Mouse (Mus musculus) testis, postnatal 14 days (tissue): ENCODE data around the gene Polr1c.

Source experiments
- DNase-seq: peaks from one replicate; pipeline ENCODE4 v3.0.0; 2021; ENCODE audit warnings: low spot score

The Polr1c gene

DNA sequence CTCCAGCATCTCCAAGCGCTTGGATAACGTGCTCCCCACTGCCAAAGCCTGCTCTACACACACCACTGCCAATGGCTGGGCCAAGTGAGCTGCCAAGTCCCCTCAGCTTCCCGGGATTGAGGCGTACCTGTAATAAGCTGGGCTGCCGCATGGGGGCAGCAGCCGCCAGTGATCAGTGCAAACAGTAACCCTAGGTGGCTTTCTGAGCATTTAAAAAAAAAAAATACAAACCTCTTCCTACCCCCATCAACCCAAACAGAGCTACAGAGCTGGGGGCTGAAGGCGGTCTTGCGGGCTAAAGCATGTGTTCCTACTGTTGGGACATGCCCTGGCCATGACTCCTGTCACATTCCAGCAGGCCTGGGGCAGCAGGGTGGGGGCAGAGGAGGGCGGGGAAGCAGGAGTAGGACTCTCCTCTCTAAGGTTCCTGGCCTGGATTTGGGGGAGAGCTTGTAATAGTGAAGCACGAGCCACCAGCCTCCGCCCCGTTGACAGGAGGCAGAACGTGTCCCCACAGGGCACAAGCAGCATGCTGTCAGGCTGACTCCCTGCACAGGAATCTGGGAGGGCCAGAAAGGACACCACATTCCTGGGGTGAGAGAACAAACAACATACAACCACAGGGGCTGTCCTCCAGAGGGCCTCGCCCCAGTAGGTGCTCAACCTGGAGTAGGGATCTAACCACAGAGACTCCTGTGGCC lies 18.2 kb upstream of the Polr1c start:
- no peak for DNase-seq

GRCm38 (mm10) chr17:46265502-46265901 lies 17.6 kb upstream of the Polr1c start:
- no peak for DNase-seq

GRCm38 (mm10) chr17:46262201-46262694 lies 14.4 kb upstream of the Polr1c start:
- no peak for DNase-seq

GRCm38 (mm10) chr17:46259675-46260074 lies 11.8 kb upstream of the Polr1c start:
- DNase-seq = no peak

DNA sequence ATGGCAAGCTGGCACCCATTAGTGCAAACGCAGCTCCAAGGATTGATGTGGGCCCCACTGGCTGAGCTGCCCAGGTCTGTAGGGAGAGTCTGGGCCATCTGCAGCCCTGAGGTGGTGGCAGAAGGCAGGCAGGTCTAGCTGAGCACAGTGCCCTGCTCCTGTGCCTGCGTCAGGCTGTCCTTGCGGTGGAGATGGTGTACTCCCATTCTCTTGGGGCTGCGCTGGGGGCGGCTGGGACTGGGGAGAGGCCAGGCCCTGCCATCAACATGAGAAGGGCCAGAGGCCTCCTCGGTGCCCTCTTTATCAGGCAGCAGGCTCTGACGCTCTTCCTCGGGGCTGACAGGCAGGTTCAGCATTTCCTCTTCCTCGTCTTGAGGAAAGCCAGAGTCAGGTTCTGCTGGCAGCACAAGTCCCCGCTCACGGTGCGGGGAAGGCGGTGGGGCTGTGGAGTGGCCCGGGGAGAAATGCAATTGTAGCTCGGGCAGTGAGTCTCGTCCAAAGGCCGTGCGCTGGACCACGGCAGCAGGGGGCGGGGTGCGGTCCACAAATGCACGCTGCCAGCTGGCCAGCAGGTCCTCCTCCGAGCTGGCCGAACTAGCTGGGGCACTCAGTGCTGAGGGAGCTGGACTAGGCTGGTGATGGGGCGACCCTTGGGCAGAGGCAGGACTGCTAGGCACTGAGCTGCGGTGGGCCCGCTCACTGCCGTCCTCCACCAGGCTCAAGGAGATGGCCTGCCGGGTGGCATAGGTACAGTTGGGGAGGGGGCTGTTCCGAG lies 10.6 kb upstream of the Polr1c start:
- no peak for DNase-seq

- no peak for DNase-seq
Observed at GRCm38 (mm10) chr17:46255147-46255546, 7.3 kb upstream of the Polr1c start.

- peak; percentile 43 for DNase-seq
Observed at GRCm38 (mm10) chr17:46254106-46254505, 6.3 kb upstream of the Polr1c start.

- DNase-seq = peak; percentile 88
Observed at GRCm38 (mm10) chr17:46253452-46254084, 5.7 kb upstream of the Polr1c start, which contains the start of gene Lrrc73. TSS of gene Lrrc73 (plus strand) at chr17:46253531.

GRCm38 (mm10) chr17:46252571-46253451 lies 5.0 kb upstream of the Polr1c start:
- DNase-seq = no peak

DNA sequence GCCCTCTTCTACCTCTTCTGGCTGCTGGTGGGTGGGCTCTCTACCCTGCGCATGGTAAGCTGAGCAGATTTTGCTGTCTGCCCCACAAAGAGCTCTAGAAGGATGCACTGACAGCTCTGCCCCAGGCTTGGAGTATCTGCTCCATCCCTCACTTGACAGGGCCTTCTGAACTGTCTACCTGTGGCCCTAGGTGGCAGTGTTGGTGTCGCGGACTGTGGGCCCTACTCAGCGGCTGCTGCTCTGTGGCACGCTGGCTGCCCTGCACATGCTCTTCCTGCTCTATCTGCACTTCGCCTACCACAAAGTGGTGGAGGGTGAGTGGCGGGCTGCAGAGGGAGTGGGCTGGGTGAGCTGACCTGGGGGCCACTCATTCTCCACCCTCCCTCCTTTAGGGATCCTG lies 3.3 kb upstream of the Polr1c start:
- no peak for DNase-seq

- DNase-seq = no peak
Observed at GRCm38 (mm10) chr17:46248189-46248522, 302 bp upstream of the Polr1c start.

DNA sequence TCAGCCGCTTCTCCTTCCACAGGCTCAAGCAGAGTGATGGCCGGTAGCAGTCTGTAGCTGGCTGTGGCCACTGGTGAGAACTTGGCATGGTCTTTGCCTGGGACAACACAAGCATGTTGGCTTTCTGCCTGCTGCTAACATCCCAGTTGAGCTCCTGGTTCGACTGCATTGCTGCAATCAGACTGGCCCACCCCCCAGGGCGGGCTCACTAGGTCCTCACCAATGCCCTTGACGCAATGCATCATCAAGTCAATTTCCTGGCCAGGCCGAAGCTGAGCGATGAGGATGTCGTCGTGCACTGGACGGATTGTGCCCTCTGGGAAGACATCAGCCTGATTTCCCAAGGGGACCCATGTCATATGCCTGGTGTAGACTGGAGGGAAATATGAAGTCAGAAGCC lies 3.3 kb downstream of the Polr1c start:
- DNase-seq = no peak

DNA sequence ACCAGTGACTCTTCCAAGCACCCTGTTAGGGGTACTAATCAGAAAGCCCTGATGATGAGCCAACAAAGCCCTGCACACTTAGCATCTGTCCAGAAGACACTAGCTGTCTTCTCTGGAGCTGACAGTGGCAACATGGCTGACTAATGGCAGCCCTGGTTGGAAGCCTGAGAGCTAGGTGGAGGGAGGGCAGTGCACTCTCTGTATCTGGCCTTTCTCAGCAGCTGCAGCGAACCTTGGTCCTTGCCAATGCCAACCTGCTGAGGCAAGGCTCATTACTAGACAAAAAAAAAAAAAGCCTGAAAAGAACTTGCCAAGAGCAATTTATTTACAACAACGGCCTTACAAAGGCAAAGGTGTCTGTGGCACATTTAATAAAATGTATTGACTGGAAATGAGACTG lies 4.2 kb downstream of the Polr1c start:
- no peak for DNase-seq

GRCm38 (mm10) chr17:46242993-46243392 lies 4.9 kb downstream of the Polr1c start:
- DNase-seq = no peak

DNA sequence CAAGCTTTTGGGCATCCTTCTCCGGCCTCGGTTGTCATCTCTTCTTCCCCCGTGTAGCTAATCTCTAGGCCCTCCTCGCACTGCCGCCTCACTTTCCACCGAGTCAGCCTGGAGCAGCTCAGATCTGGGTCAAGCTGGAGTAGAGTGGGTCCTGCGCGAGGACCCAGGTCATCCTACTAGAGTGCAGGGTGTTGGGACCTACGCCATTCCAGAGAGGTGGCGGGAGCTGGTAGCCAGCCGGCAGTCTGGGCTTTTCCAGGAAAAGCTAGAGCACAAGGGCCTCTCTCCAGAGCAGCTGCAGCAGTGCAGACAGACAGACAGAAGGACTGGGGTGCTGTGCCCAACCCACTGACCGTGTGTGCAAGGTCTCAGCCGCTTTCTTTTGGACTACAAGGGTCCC lies 5.6 kb downstream of the Polr1c start:
- DNase-seq = no peak

DNA sequence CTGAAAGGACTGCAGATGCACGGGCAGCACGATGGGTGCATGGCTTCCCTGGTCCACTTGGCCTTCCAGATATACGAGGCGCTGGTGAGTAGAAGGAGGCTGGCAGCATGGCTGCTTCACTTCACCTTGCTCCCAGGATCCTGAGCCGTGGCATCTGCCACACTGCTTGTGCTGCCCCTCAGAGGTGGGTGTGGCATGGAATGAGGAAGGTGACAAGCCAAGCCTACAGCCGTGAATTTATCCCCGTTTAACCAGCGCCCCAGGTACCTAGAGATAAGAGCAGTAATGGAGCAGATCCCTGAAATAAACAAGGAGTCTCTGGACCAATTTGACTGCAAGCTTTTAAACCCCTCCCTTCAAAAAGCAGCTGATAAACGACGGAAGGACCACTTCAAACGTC lies 6.4 kb downstream of the Polr1c start:
- no peak for DNase-seq

GRCm38 (mm10) chr17:46239516-46240114 lies 8.2 kb downstream of the Polr1c start:
- DNase-seq = no peak

DNA sequence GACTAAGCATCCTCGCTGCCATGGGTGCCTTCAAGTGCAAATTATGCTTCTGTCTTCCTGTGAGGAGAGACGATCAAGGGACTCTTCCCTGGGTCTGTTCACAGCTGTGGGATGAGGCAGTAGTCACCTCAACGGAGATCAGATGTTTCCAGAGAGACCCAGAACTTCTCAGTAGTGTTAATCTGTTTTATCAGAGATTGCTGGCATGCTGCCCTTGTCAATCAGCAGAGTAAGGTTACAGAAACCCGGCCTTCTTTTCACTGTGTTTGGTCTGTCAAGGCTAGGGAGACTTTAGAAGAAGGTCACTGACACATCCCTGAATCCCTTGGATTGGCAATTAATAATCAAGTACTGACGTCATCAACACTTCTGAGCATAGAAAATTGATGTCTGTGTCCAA lies 10.4 kb downstream of the Polr1c start:
- no peak for DNase-seq

DNA sequence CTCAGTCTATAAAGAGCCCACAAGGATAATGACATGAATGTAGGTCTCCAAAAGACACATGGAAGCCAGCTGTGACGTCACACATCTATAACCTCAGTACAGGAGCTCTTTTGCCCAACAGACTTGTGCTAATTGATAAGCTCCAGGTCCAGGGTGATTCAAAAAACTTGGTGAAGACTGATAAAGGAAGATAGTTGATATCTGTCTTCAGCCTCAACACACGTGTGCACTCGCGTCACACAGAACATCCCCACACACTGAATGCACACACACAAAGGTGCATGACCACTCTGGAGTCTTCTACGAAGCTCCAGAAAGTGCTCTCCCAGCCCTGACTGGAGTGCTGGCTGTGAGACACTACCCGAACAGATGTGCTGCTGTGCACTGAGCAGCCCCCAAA lies 10.8 kb downstream of the Polr1c start:
- no peak for DNase-seq

DNA sequence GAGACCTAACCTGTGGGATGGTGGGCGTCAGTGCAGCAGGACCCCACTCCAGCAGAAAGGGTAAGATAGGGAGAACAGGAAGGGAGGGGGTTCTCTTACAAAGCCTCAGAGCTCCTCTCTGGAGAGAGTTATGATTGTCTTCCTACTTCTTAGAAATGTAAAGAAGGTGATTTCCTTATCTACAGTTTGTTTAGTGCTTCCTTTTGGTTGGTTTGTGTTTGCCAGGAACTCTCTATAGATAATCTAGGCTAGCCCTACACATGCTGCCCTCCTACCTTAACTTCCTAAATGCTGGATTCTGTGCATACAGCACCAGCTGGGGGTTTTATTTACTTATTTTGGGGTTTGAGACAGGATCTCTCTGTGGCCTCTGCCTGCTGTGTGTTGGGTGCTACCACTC lies 11.8 kb downstream of the Polr1c start:
- DNase-seq = no peak

DNA sequence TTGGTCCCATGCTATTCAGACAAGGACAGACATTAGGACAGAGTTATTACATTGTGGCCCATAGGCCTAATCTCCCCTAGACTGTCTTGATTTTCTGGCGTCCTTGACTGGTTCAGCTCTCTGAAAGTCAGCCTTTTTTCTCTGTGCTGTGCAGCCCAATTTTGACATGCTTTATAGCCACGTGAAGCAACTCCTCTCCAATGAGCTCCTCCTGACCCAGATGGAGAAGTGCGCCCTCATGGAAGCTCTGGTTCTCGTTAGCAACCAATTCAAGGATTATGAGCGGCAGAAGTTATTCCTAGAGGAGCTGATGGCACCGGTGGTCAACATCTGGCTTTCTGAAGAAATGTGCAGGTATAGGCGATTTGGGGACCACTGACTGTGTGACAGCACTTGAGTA lies 20.3 kb downstream of the Polr1c start:
- no peak for DNase-seq

DNA sequence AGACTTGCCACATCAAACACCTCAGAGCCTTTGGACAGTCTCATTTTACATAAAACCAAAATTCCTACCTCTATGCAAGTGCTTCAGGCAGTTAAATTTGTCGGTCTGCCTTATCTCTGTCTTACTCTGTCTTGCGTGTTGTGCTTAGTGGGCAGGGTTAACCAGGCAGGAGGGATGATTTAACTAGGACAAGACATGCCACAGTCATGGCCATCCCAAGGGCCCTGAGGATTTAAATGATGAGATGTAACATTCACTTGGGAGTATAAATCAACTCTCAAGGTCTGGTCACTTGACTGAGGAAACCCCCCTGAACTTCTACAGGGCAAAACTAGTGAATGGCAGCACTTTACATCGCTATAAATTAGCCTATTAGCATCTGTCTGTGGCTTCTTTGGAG lies 26.3 kb downstream of the Polr1c start:
- DNase-seq = no peak
